Mouse (Mus musculus) G1E (cell line): ENCODE results near the gene Clstn1.

Experiments
- CTCF ChIP-seq: IDR thresholded peaks from 2 replicates; pipeline ENCODE4 v1.5.1; 2012; ENCODE audit warnings: low read depth, low read length, inconsistent platforms, mixed read lengths
- GATA1 ChIP-seq: IDR thresholded peaks from 2 replicates; pipeline ENCODE4 v1.6.1; 2012; ENCODE audit warnings: borderline replicate concordance, low read length, inconsistent platforms, mixed read lengths
- GATA2 ChIP-seq: IDR thresholded peaks from 2 replicates; pipeline ENCODE4 v1.6.1; 2012; ENCODE audit warnings: low read depth, low read length, inconsistent platforms, borderline replicate concordance
- POLR2AphosphoS5 ChIP-seq: IDR thresholded peaks from 2 replicates; pipeline ENCODE4 v1.6.1; 2012; ENCODE audit warnings: low read depth, low read length, inconsistent platforms; ENCODE audit not compliant: insufficient replicate concordance

GRCm38 (mm10) chr4:149586044-149586782 lies at the start of gene Clstn1:
- TF ChIP-seq GATA1 = no peak
- no peak for TF ChIP-seq CTCF
- no peak for TF ChIP-seq POLR2AphosphoS5
- TF ChIP-seq GATA2 = no peak
